Comparison of ENCODE assay signal across 13 mouse cellular contexts in the genomic region with DNA sequence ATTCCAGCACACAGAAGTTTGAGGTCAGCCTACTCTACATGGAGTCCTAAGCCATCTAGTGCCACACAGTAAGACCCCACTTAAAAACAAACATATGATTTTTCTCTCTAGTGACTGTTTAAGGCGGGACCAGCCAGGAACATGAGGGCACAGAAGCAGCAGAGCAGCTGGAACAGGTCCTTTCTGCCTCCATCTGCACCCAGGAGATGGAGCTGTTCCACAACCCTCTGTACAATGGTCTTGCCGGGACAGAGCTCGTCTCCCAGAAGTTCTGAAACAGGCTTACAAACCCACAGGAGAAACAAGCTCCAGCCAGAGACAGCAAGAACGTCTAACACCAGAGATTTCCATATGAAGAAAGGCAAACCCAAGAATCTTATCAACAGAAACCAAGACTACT. TPM values are rescaled to one million over a fixed set of nuclear protein-coding genes. Genes with fewer than 3 reads are reported as not detected.
DNase-seq lines count a peak whose midpoint lies in the region; ATAC-seq and TF ChIP-seq lines count a peak whose summit lies in the region.
"Had no signal": no experiment of that assay in that cellular context is flagged by ENCODE, and none has a peak within 500 bp of the region (broad histone marks: within the 10 kb centered on the region; RNA-seq: fewer than 3 reads in every experiment).

No protein-coding gene starts in this region.

- peak; percentile 5 for DNase-seq in hindbrain, postnatal 0 days (ENCODE audit: low spot score)
- no peak for DNase-seq in hindbrain, embryonic 11.5 days (ENCODE audit: low spot score)
- DNase-seq in midbrain, postnatal 0 days (ENCODE audit: low spot score): no peak
- peak; percentile 32 for DNase-seq in heart, postnatal 4 days
- DNase-seq in adrenal gland, postnatal 14 days: no peak
- DNase-seq: cerebellum, postnatal 25 days had no signal

- no peaks in the 10 kb centered on the region for H3K27me3 ChIP-seq in hindbrain, postnatal 0 days (ENCODE audit: insufficient read depth, low read length)
- H3K27me3 ChIP-seq in hindbrain, embryonic 11.5 days (ENCODE audit: control insufficient read depth, insufficient read depth, low read length): no peaks in the 10 kb centered on the region
- no peaks in the 10 kb centered on the region for H3K27me3 ChIP-seq in midbrain, postnatal 0 days (ENCODE audit: insufficient read depth, low read length)
- no peaks in the 10 kb centered on the region for H3K27me3 ChIP-seq in midbrain, embryonic 13.5 days
- H3K27me3 ChIP-seq: heart, embryonic 15.5 days had no signal

- no peak overlapping the region for H3K4me2 ChIP-seq in hindbrain, postnatal 0 days (ENCODE audit: low read depth, low read length)
- no peak overlapping the region for H3K4me2 ChIP-seq in hindbrain, embryonic 11.5 days (replicated peaks; ENCODE audit: low read depth, low read length)
- H3K4me2 ChIP-seq in midbrain, postnatal 0 days (ENCODE audit: low read depth, low read length, poor library complexity, severe bottlenecking): no peak overlapping the region
- no peak overlapping the region for H3K4me2 ChIP-seq in midbrain, embryonic 13.5 days (replicated peaks)
- H3K4me2 ChIP-seq: heart, embryonic 15.5 days had no signal

- 62% methylated on average over 4 of the region's 4 CpGs for WGBS in hindbrain, postnatal 0 days
- 81% methylated on average over 4 of the region's 4 CpGs for WGBS in hindbrain, embryonic 11.5 days
- WGBS in midbrain, postnatal 0 days: 73% methylated on average over 4 of the region's 4 CpGs
- 78% methylated on average over 4 of the region's 4 CpGs for WGBS in midbrain, embryonic 13.5 days

- TF ChIP-seq CTCF in hindbrain, postnatal 0 days (IDR thresholded peaks at IDR 0.05; ENCODE audit: low read depth): peak; percentile 39
- TF ChIP-seq CTCF in midbrain, postnatal 0 days (IDR thresholded peaks at IDR 0.05): peak; percentile 38

- no peaks in the 10 kb centered on the region for H3K4me1 ChIP-seq in hindbrain, postnatal 0 days (ENCODE audit: insufficient read depth, low read length)
- H3K4me1 ChIP-seq in hindbrain, embryonic 11.5 days (replicated peaks; ENCODE audit: control insufficient read depth, insufficient read depth, low read length): no peaks in the 10 kb centered on the region
- H3K4me1 ChIP-seq in midbrain, postnatal 0 days (ENCODE audit: insufficient read depth, low read length): no peaks in the 10 kb centered on the region
- H3K4me1 ChIP-seq in midbrain, embryonic 13.5 days (replicated peaks): no peaks in the 10 kb centered on the region
- H3K4me1 ChIP-seq: heart, embryonic 15.5 days had no signal

- no peaks in the 10 kb centered on the region for H3K36me3 ChIP-seq in hindbrain, postnatal 0 days (ENCODE audit: insufficient read depth, low read length)
- H3K36me3 ChIP-seq in hindbrain, embryonic 11.5 days (ENCODE audit: control insufficient read depth, insufficient read depth, low read length): no peaks in the 10 kb centered on the region
- H3K36me3 ChIP-seq in midbrain, postnatal 0 days (ENCODE audit: insufficient read depth, low read length): no peaks in the 10 kb centered on the region
- H3K36me3 ChIP-seq in midbrain, embryonic 13.5 days: no peaks in the 10 kb centered on the region
- H3K36me3 ChIP-seq: heart, embryonic 15.5 days had no signal

- no peak overlapping the region for H3K27ac ChIP-seq in hindbrain, postnatal 0 days
- no peak overlapping the region for H3K27ac ChIP-seq in hindbrain, embryonic 11.5 days (ENCODE audit: low read depth, low read length)
- no peak overlapping the region for H3K27ac ChIP-seq in midbrain, postnatal 0 days (ENCODE audit: low read depth, low read length)
- no peak overlapping the region for H3K27ac ChIP-seq in midbrain, embryonic 13.5 days
- H3K27ac ChIP-seq: heart, embryonic 15.5 days had no signal

- no peaks in the 10 kb centered on the region for H3K9me3 ChIP-seq in hindbrain, postnatal 0 days (ENCODE audit: low read length)
- no peaks in the 10 kb centered on the region for H3K9me3 ChIP-seq in hindbrain, embryonic 11.5 days (ENCODE audit: control insufficient read depth, low read length)
- H3K9me3 ChIP-seq in midbrain, postnatal 0 days (ENCODE audit: low read length): no peaks in the 10 kb centered on the region
- H3K9me3 ChIP-seq in midbrain, embryonic 13.5 days: no peaks in the 10 kb centered on the region; the same call in 1 of the 2 replicates
- H3K9me3 ChIP-seq: heart, embryonic 15.5 days had no signal

- no peak overlapping the region for H3K9ac ChIP-seq in hindbrain, postnatal 0 days (replicated peaks; ENCODE audit: low read length)
- no peak overlapping the region for H3K9ac ChIP-seq in hindbrain, embryonic 11.5 days (ENCODE audit: low read depth, low read length)
- H3K9ac ChIP-seq in midbrain, postnatal 0 days (replicated peaks; ENCODE audit: low read length, poor library complexity, severe bottlenecking): no peak overlapping the region
- H3K9ac ChIP-seq in midbrain, embryonic 13.5 days (replicated peaks): no peak overlapping the region
- H3K9ac ChIP-seq: heart, embryonic 15.5 days had no signal

- no peak overlapping the region for H3K4me3 ChIP-seq in hindbrain, postnatal 0 days (ENCODE audit: low read length)
- H3K4me3 ChIP-seq in hindbrain, embryonic 11.5 days (ENCODE audit: low read depth, low read length): no peak overlapping the region
- no peak overlapping the region for H3K4me3 ChIP-seq in midbrain, postnatal 0 days (ENCODE audit: low read depth, low read length)
- H3K4me3 ChIP-seq in midbrain, embryonic 13.5 days (replicated peaks): no peak overlapping the region
- H3K4me3 ChIP-seq: heart, embryonic 15.5 days had no signal

- ATAC-seq in hindbrain, postnatal 0 days: no peak
- no peak for ATAC-seq in hindbrain, embryonic 11.5 days (ENCODE audit: low FRiP score)
- ATAC-seq in midbrain, postnatal 0 days (ENCODE audit: low FRiP score): no peak
- no peak for ATAC-seq in midbrain, embryonic 13.5 days
- ATAC-seq in erythroblast, adult 5-6 weeks (replicated peaks; ENCODE audit: low FRiP score, poor library complexity, severe bottlenecking): no peak

RNA-seq across cellular contexts. Expression of gene Cmtm1, which starts 3.4 kb away (rescaled TPM):
- total RNA-seq in hindbrain, postnatal 0 days (2014; rRNA removed): not detected in 2 replicates
- polyA plus RNA-seq in hindbrain, postnatal 0 days (2015; fragmentation: Nextera tagmentation; extraction: Ambion mirVana): not detected in 2 replicates
- polyA plus RNA-seq in hindbrain, embryonic 11.5 days (2014; fragmentation: Nextera tagmentation; extraction: Ambion mirVana): not detected in 2 replicates
- total RNA-seq in midbrain, postnatal 0 days (2014; rRNA removed): not detected in 2 replicates
- not detected in 2 replicates for polyA plus RNA-seq in midbrain, postnatal 0 days (2015; fragmentation: Nextera tagmentation; extraction: Ambion mirVana)
- not detected in 2 replicates for polyA plus RNA-seq in midbrain, embryonic 13.5 days (2015; fragmentation: Nextera tagmentation; extraction: Ambion mirVana)
- not detected for total RNA-seq in heart, postnatal 4 days (2021)
- not detected in 2 replicates for total RNA-seq in erythroblast, adult 5-6 weeks (2015; ENCODE audit: low replicate concordance)
- total RNA-seq in erythroblast, adult 5-6 weeks (2017; ENCODE audit: low replicate concordance): not detected in 2 replicates
- total RNA-seq in adrenal gland, postnatal 14 days (2021): not detected in 2 replicates
- total RNA-seq: left cerebral cortex, postnatal 10 days had no signal
- polyA plus RNA-seq: frontal cortex, adult 2 months; heart, embryonic 15.5 days; lung, embryonic 16.5 days had no signal

RNA-seq across cellular contexts. Expression of gene Gm45711, which starts 3.4 kb away (rescaled TPM):
- not detected in 2 replicates for total RNA-seq in hindbrain, postnatal 0 days (2014; rRNA removed)
- not detected in 2 replicates for polyA plus RNA-seq in hindbrain, postnatal 0 days (2015; fragmentation: Nextera tagmentation; extraction: Ambion mirVana)
- not detected in 2 replicates for polyA plus RNA-seq in hindbrain, embryonic 11.5 days (2014; fragmentation: Nextera tagmentation; extraction: Ambion mirVana)
- total RNA-seq in midbrain, postnatal 0 days (2014; rRNA removed): not detected in 2 replicates
- not detected in 2 replicates for polyA plus RNA-seq in midbrain, postnatal 0 days (2015; fragmentation: Nextera tagmentation; extraction: Ambion mirVana)
- polyA plus RNA-seq in midbrain, embryonic 13.5 days (2015; fragmentation: Nextera tagmentation; extraction: Ambion mirVana): not detected in 2 replicates
- not detected for total RNA-seq in heart, postnatal 4 days (2021)
- not detected in 2 replicates for total RNA-seq in erythroblast, adult 5-6 weeks (2015; ENCODE audit: low replicate concordance)
- not detected in 2 replicates for total RNA-seq in erythroblast, adult 5-6 weeks (2017; ENCODE audit: low replicate concordance)
- not detected in 2 replicates for total RNA-seq in adrenal gland, postnatal 14 days (2021)
- total RNA-seq: left cerebral cortex, postnatal 10 days had no signal
- polyA plus RNA-seq: brain, embryonic 14.5 days; frontal cortex, adult 2 months; heart, embryonic 15.5 days; lung, embryonic 16.5 days had no signal

RNA-seq across cellular contexts. Expression of gene Gm11020, which starts 8.1 kb away (rescaled TPM):
- total RNA-seq in hindbrain, postnatal 0 days (2014; rRNA removed): not detected in 2 replicates
- not detected in 2 replicates for polyA plus RNA-seq in hindbrain, postnatal 0 days (2015; fragmentation: Nextera tagmentation; extraction: Ambion mirVana)
- not detected in 2 replicates for polyA plus RNA-seq in hindbrain, embryonic 11.5 days (2014; fragmentation: Nextera tagmentation; extraction: Ambion mirVana)
- total RNA-seq in midbrain, postnatal 0 days (2014; rRNA removed): not detected in 2 replicates
- polyA plus RNA-seq in midbrain, postnatal 0 days (2015; fragmentation: Nextera tagmentation; extraction: Ambion mirVana): not detected in 2 replicates
- not detected in 2 replicates for polyA plus RNA-seq in midbrain, embryonic 13.5 days (2015; fragmentation: Nextera tagmentation; extraction: Ambion mirVana)
- not detected for total RNA-seq in heart, postnatal 4 days (2021)
- not detected in 2 replicates for total RNA-seq in erythroblast, adult 5-6 weeks (2015; ENCODE audit: low replicate concordance)
- total RNA-seq in erythroblast, adult 5-6 weeks (2017; ENCODE audit: low replicate concordance): not detected in 2 replicates
- total RNA-seq in adrenal gland, postnatal 14 days (2021): not detected in 2 replicates
- total RNA-seq: left cerebral cortex, postnatal 10 days had no signal
- polyA plus RNA-seq: brain, embryonic 14.5 days; frontal cortex, adult 2 months; heart, embryonic 15.5 days; lung, embryonic 16.5 days had no signal

RNA-seq across cellular contexts. Expression of gene Cmtm2b, which starts 8.7 kb away (rescaled TPM):
- total RNA-seq in hindbrain, postnatal 0 days (2014; rRNA removed): not detected in 2 replicates
- not detected in 2 replicates for polyA plus RNA-seq in hindbrain, postnatal 0 days (2015; fragmentation: Nextera tagmentation; extraction: Ambion mirVana)
- not detected in 2 replicates for polyA plus RNA-seq in hindbrain, embryonic 11.5 days (2014; fragmentation: Nextera tagmentation; extraction: Ambion mirVana)
- not detected in 2 replicates for total RNA-seq in midbrain, postnatal 0 days (2014; rRNA removed)
- not detected in 2 replicates for polyA plus RNA-seq in midbrain, postnatal 0 days (2015; fragmentation: Nextera tagmentation; extraction: Ambion mirVana)
- polyA plus RNA-seq in midbrain, embryonic 13.5 days (2015; fragmentation: Nextera tagmentation; extraction: Ambion mirVana): not detected in 2 replicates
- total RNA-seq in heart, postnatal 4 days (2021): not detected
- not detected in 2 replicates for total RNA-seq in erythroblast, adult 5-6 weeks (2015; ENCODE audit: low replicate concordance)
- total RNA-seq in erythroblast, adult 5-6 weeks (2017; ENCODE audit: low replicate concordance): not detected in 2 replicates
- not detected in 2 replicates for total RNA-seq in adrenal gland, postnatal 14 days (2021)
- total RNA-seq: left cerebral cortex, postnatal 10 days had no signal
- polyA plus RNA-seq: brain, embryonic 14.5 days; frontal cortex, adult 2 months; heart, embryonic 15.5 days; lung, embryonic 16.5 days had no signal

RNA-seq across cellular contexts. Expression of gene Cmtm2a, which starts 20.3 kb away (rescaled TPM):
- 1.2 TPM in 1 of 2 replicates, not detected in the other for total RNA-seq in hindbrain, postnatal 0 days (2014; rRNA removed)
- polyA plus RNA-seq in hindbrain, postnatal 0 days (2015; fragmentation: Nextera tagmentation; extraction: Ambion mirVana): not detected in 2 replicates
- not detected in 2 replicates for polyA plus RNA-seq in hindbrain, embryonic 11.5 days (2014; fragmentation: Nextera tagmentation; extraction: Ambion mirVana)
- total RNA-seq in midbrain, postnatal 0 days (2014; rRNA removed): not detected in 2 replicates
- polyA plus RNA-seq in midbrain, postnatal 0 days (2015; fragmentation: Nextera tagmentation; extraction: Ambion mirVana): not detected in 2 replicates
- not detected in 2 replicates for polyA plus RNA-seq in midbrain, embryonic 13.5 days (2015; fragmentation: Nextera tagmentation; extraction: Ambion mirVana)
- not detected for total RNA-seq in heart, postnatal 4 days (2021)
- not detected in 2 replicates for total RNA-seq in erythroblast, adult 5-6 weeks (2015; ENCODE audit: low replicate concordance)
- total RNA-seq in erythroblast, adult 5-6 weeks (2017; ENCODE audit: low replicate concordance): not detected in 2 replicates
- 0.33 TPM in 1 of 2 replicates, not detected in the other for total RNA-seq in adrenal gland, postnatal 14 days (2021)
- total RNA-seq: left cerebral cortex, postnatal 10 days had no signal
- polyA plus RNA-seq: brain, embryonic 14.5 days; frontal cortex, adult 2 months; heart, embryonic 15.5 days; lung, embryonic 16.5 days had no signal

Comparison
In these comparisons a context has a peak if more than half of its experiments do, and no peak if none do; other contexts are left out.
1. DNase-seq: peak in hindbrain, postnatal 0 days (single experiment) and heart, postnatal 4 days (single experiment); none in hindbrain, embryonic 11.5 days (single experiment), midbrain, postnatal 0 days (single experiment) and adrenal gland, postnatal 14 days (single experiment).